8 mouse cellular contexts compared by ENCODE assay signal in genomic region chr2:85061107-85061541, GRCm38 (mm10). TPM values are rescaled to one million over a fixed set of nuclear protein-coding genes. Genes with fewer than 3 reads are reported as not detected.
A peak's percentile ranks its signal among the peaks of the same experiment; 100 is the strongest.
DNase-seq lines count a peak whose midpoint lies in the region; ATAC-seq and TF ChIP-seq lines count a peak whose summit lies in the region.

No protein-coding gene starts in this region.

- peaks cover 6% of the 10 kb centered on the region; the same call in 1 of the 2 replicates for H3K4me1 ChIP-seq in megakaryocyte, embryonic 14.5 days
- H3K4me1 ChIP-seq in hindbrain, embryonic 13.5 days (replicated peaks): peaks cover 10% of the 10 kb centered on the region
- H3K4me1 ChIP-seq in olfactory bulb, adult 2 months (ENCODE audit: control insufficient read depth, insufficient read depth, low read length): peaks cover 15% of the 10 kb centered on the region

- 0 out of 2 replicates have a peak, but pooled peaks cover 3% of the 10 kb centered on the region for H3K9me3 ChIP-seq in megakaryocyte, embryonic 14.5 days
- H3K9me3 ChIP-seq in hindbrain, embryonic 13.5 days: no peaks in the 10 kb centered on the region

- peaks cover 85% of the 10 kb centered on the region for H3K27me3 ChIP-seq in megakaryocyte, embryonic 14.5 days (replicated peaks)
- H3K27me3 ChIP-seq in hindbrain, embryonic 13.5 days: no peaks in the 10 kb centered on the region

- TF ChIP-seq POLR2A in olfactory bulb, adult 2 months (IDR thresholded peaks at IDR 0.05; ENCODE audit: insufficient read depth, low read depth, low read length): no peak

- no peak for TF ChIP-seq CTCF in olfactory bulb, adult 2 months (IDR thresholded peaks at IDR 0.05; ENCODE audit: insufficient read depth, low read depth, low read length)

- ATAC-seq in megakaryocyte, adult 5-6 weeks (ENCODE audit: poor library complexity, severe bottlenecking): no peak
- peak; percentile 16; the same call in 1 of the 2 replicates for ATAC-seq in common myeloid progenitor, adult 5-6 weeks (replicated peaks; ENCODE audit: low read depth, poor library complexity, severe bottlenecking)
- ATAC-seq in hindbrain, embryonic 13.5 days (ENCODE audit: low FRiP score): no peak; the same call in 1 of the 2 replicates

- H3K9ac ChIP-seq in hindbrain, embryonic 13.5 days: no peak overlapping the region

- WGBS in hindbrain, embryonic 13.5 days: 50% methylated on average over 10 of the region's 10 CpGs
- WGBS in olfactory bulb, adult 2 months: 48% methylated on average over 10 of the region's 10 CpGs

- peak; percentile 33 for DNase-seq in liver
- no peak for DNase-seq in left cerebral cortex, adult 8-10 months (ENCODE audit: low spot score in 2 of 2)
- no peak for DNase-seq in retina, postnatal 1 day

- H3K4me3 ChIP-seq in megakaryocyte, embryonic 14.5 days (replicated peaks): peak overlapping the region; percentile 75
- H3K4me3 ChIP-seq in hindbrain, embryonic 13.5 days: peak overlapping the region; percentile 14
- H3K4me3 ChIP-seq in olfactory bulb, adult 2 months (ENCODE audit: insufficient read depth, low read depth, low read length): peak overlapping the region; percentile 19; the same call in 1 of the 2 replicates

- no peak overlapping the region for H3K27ac ChIP-seq in hindbrain, embryonic 13.5 days
- H3K27ac ChIP-seq in olfactory bulb, adult 2 months (ENCODE audit: insufficient read depth, low read depth, low read length): no peak overlapping the region

- H3K4me2 ChIP-seq in hindbrain, embryonic 13.5 days: peak overlapping the region; percentile 35

- H3K36me3 ChIP-seq in megakaryocyte, embryonic 14.5 days (replicated peaks; ENCODE audit: low read length): no peaks in the 10 kb centered on the region
- H3K36me3 ChIP-seq in hindbrain, embryonic 13.5 days: peaks cover 96% of the 10 kb centered on the region

RNA-seq across cellular contexts. Expression of gene Tnks1bp1, which starts 13.3 kb away (rescaled TPM):
- 0.72 TPM in 1 of 2 replicates, not detected in the other for polyA plus RNA-seq in megakaryocyte, embryonic 14.5 days (2012; ENCODE audit: insufficient read depth, low replicate concordance)
- total RNA-seq in megakaryocyte, adult 5-6 weeks (2015): 1.5 and 1.9 TPM in 2 replicates
- total RNA-seq in megakaryocyte, adult 5-6 weeks (2017): 4.8 and 5.6 TPM in 2 replicates
- 2.9 and 5.1 TPM in 2 replicates for total RNA-seq in common myeloid progenitor, adult 5-6 weeks (2017)
- polyA plus RNA-seq in hindbrain, embryonic 13.5 days (2015; fragmentation: Nextera tagmentation; extraction: Ambion mirVana): 27.2 and 30.2 TPM in 2 replicates
- not detected in 2 replicates for polyA plus RNA-seq in olfactory bulb, adult 2 months (2012; ENCODE audit: insufficient read depth, insufficient read length, low replicate concordance, missing spikeins)
- 100 to 1,000 TPM in 3 of 4 experiments, 10 to 100 TPM in 1; 96.3 to 122 (median 110) TPM for total RNA-seq in left cerebral cortex, adult 8-10 months (2022)

RNA-seq across cellular contexts. Expression of gene P2rx3, which starts 23.9 kb away (rescaled TPM):
- not detected in 2 replicates for polyA plus RNA-seq in megakaryocyte, embryonic 14.5 days (2012; ENCODE audit: insufficient read depth, low replicate concordance)
- 0.11 and 0.16 TPM in 2 replicates for total RNA-seq in megakaryocyte, adult 5-6 weeks (2015)
- total RNA-seq in megakaryocyte, adult 5-6 weeks (2017): not detected in 2 replicates
- total RNA-seq in common myeloid progenitor, adult 5-6 weeks (2017): not detected in 2 replicates
- polyA plus RNA-seq in hindbrain, embryonic 13.5 days (2015; fragmentation: Nextera tagmentation; extraction: Ambion mirVana): 19.3 and 20.3 TPM in 2 replicates
- polyA plus RNA-seq in olfactory bulb, adult 2 months (2012; ENCODE audit: insufficient read depth, insufficient read length, low replicate concordance, missing spikeins): not detected in 2 replicates
- 1 to 10 TPM; 1.7 to 3.3 (median 2.3) TPM for total RNA-seq in left cerebral cortex, adult 8-10 months (2022)

RNA-seq across cellular contexts. Expression of gene Ssrp1, which starts 24.1 kb away (rescaled TPM):
- 9.9 and 23.0 TPM in 2 replicates for polyA plus RNA-seq in megakaryocyte, embryonic 14.5 days (2012; ENCODE audit: insufficient read depth, low replicate concordance)
- 66.9 and 83.2 TPM in 2 replicates for total RNA-seq in megakaryocyte, adult 5-6 weeks (2015)
- 222 and 227 TPM in 2 replicates for total RNA-seq in megakaryocyte, adult 5-6 weeks (2017)
- total RNA-seq in common myeloid progenitor, adult 5-6 weeks (2017): 433 and 486 TPM in 2 replicates
- 190 and 199 TPM in 2 replicates for polyA plus RNA-seq in hindbrain, embryonic 13.5 days (2015; fragmentation: Nextera tagmentation; extraction: Ambion mirVana)
- polyA plus RNA-seq in olfactory bulb, adult 2 months (2012; ENCODE audit: insufficient read depth, insufficient read length, low replicate concordance, missing spikeins): not detected in 2 replicates
- 100 to 1,000 TPM in 3 of 4 experiments, 10 to 100 TPM in 1; 99.9 to 112 (median 106) TPM for total RNA-seq in left cerebral cortex, adult 8-10 months (2022)

Comparison
In these comparisons a context has a peak if more than half of its experiments do, and no peak if none do; other contexts are left out.
1. H3K4me3 ChIP-seq: peak in every context shown above with its lines; median percentile 75 in megakaryocyte, embryonic 14.5 days; 19 in olfactory bulb, adult 2 months; 14 in hindbrain, embryonic 13.5 days.
2. RNA of gene Tnks1bp1, which starts 13.3 kb away (total RNA-seq): 96.3 to 122 TPM in left cerebral cortex, adult 8-10 months; 1.5 to 5.6 TPM in megakaryocyte, adult 5-6 weeks and 2.9 to 5.1 TPM in common myeloid progenitor, adult 5-6 weeks; every median in the first group is over 10 times any median in the second.